Comparison of ENCODE assay signal across 8 mouse cellular contexts in genomic region chr11:115766356-115766943, GRCm38 (mm10). TPM values are rescaled to one million over a fixed set of nuclear protein-coding genes. Genes with fewer than 3 reads are reported as not detected.
DNase-seq lines count a peak whose midpoint lies in the region; ATAC-seq and TF ChIP-seq lines count a peak whose summit lies in the region.

No protein-coding gene starts in this region.

- H3K4me2 ChIP-seq in lung, postnatal 0 days (replicated peaks; ENCODE audit: low read depth, low read length) = peak overlapping the region; percentile 77

- H3K36me3 ChIP-seq in megakaryocyte, embryonic 14.5 days (replicated peaks; ENCODE audit: low read length) = peaks cover 6% of the 10 kb centered on the region
- no peaks in the 10 kb centered on the region for H3K36me3 ChIP-seq in lung, postnatal 0 days (ENCODE audit: insufficient read depth, low read length)

- no peaks in the 10 kb centered on the region for H3K9me3 ChIP-seq in megakaryocyte, embryonic 14.5 days
- no peaks in the 10 kb centered on the region for H3K9me3 ChIP-seq in lung, postnatal 0 days (ENCODE audit: low read length)

- no peak for TF ChIP-seq EP300 in lung, postnatal 0 days (IDR thresholded peaks at IDR 0.05)

- peak overlapping the region; percentile 86; the same call in 1 of the 2 replicates for H3K9ac ChIP-seq in lung, postnatal 0 days (replicated peaks; ENCODE audit: low read depth)

- H3K27me3 ChIP-seq in megakaryocyte, embryonic 14.5 days (replicated peaks) = no peaks in the 10 kb centered on the region
- H3K27me3 ChIP-seq in lung, postnatal 0 days (replicated peaks; ENCODE audit: insufficient read depth, low read length) = no peaks in the 10 kb centered on the region

- no peak for ATAC-seq in megakaryocyte, adult 5-6 weeks (ENCODE audit: poor library complexity, severe bottlenecking)
- peak; percentile 15; the same call in 1 of the 2 replicates for ATAC-seq in lung, postnatal 0 days

- H3K27ac ChIP-seq in lung, postnatal 0 days (ENCODE audit: low read length) = peak overlapping the region; percentile 94

- TF ChIP-seq CTCF in lung, postnatal 0 days (IDR thresholded peaks at IDR 0.05) = 0 out of 2 replicates have a peak, but pooled peaks have one; percentile 20

- H3K4me3 ChIP-seq in megakaryocyte, embryonic 14.5 days (replicated peaks) = peak overlapping the region; percentile 95
- H3K4me3 ChIP-seq in lung, postnatal 0 days (ENCODE audit: low read depth, low read length) = peak overlapping the region; percentile 93

- H3K4me1 ChIP-seq in megakaryocyte, embryonic 14.5 days = peaks cover 57% of the 10 kb centered on the region
- H3K4me1 ChIP-seq in lung, postnatal 0 days (ENCODE audit: insufficient read depth, low read depth, low read length) = peaks cover 13% of the 10 kb centered on the region; the same call in 1 of the 2 replicates

- WGBS in lung, postnatal 0 days = 24% methylated on average over 13 of the region's 13 CpGs

- peak; percentile 68 to 76 for DNase-seq in heart, adult 18-20 months
- peak; percentile 57 to 73 for DNase-seq in kidney, adult 8-10 months
- DNase-seq in lung, postnatal 0 days (ENCODE audit: low spot score) = peak; percentile 82
- DNase-seq in urinary bladder, adult 2 months (ENCODE audit: low spot score) = no peak
- DNase-seq in layer of hippocampus, postnatal 36 days = no peak
- DNase-seq in spleen, postnatal 14 days (ENCODE audit: low spot score in 2 of 2) = no peak

RNA-seq across cellular contexts. Expression of gene Tmem94, which starts 1.2 kb away (rescaled TPM):
- 22.7 and 34.8 TPM in 2 replicates for polyA plus RNA-seq in megakaryocyte, embryonic 14.5 days (2012; ENCODE audit: insufficient read depth, low replicate concordance)
- 16.1 and 17.1 TPM in 2 replicates for total RNA-seq in megakaryocyte, adult 5-6 weeks (2015)
- 15.9 and 18.8 TPM in 2 replicates for total RNA-seq in megakaryocyte, adult 5-6 weeks (2017)
- 100 to 1,000 TPM in 1 of 2 experiments, 10 to 100 TPM in 1; 96.6 to 104 TPM for total RNA-seq in heart, adult 18-20 months (2021)
- polyA plus RNA-seq in lung, postnatal 0 days (2015; fragmentation: Nextera tagmentation; extraction: Ambion mirVana) = 17.0 and 19.4 TPM in 2 replicates
- polyA plus RNA-seq in urinary bladder, adult 2 months (2012; rRNA removed) = 20.8 and 25.9 TPM in 2 replicates
- 10 to 100 TPM; 49.6 to 50.1 TPM for total RNA-seq in layer of hippocampus, postnatal 36 days (2021)

RNA-seq across cellular contexts. Expression of gene Caskin2, which starts 47.0 kb away (rescaled TPM):
- polyA plus RNA-seq in megakaryocyte, embryonic 14.5 days (2012; ENCODE audit: insufficient read depth, low replicate concordance) = 3.0 and 5.3 TPM in 2 replicates
- total RNA-seq in megakaryocyte, adult 5-6 weeks (2015) = 1.6 and 2.5 TPM in 2 replicates
- 1.7 and 3.0 TPM in 2 replicates for total RNA-seq in megakaryocyte, adult 5-6 weeks (2017)
- total RNA-seq in heart, adult 18-20 months (2021) = 10 to 100 TPM; 39.2 to 42.9 TPM
- 17.5 and 17.9 TPM in 2 replicates for polyA plus RNA-seq in lung, postnatal 0 days (2015; fragmentation: Nextera tagmentation; extraction: Ambion mirVana)
- 20.6 and 25.2 TPM in 2 replicates for polyA plus RNA-seq in urinary bladder, adult 2 months (2012; rRNA removed)
- total RNA-seq in layer of hippocampus, postnatal 36 days (2021) = 10 to 100 TPM; 19.5 to 19.6 TPM

RNA-seq across cellular contexts. Expression of gene Tsen54, which starts 48.1 kb away (rescaled TPM):
- polyA plus RNA-seq in megakaryocyte, embryonic 14.5 days (2012; ENCODE audit: insufficient read depth, low replicate concordance) = 21.0 and 35.3 TPM in 2 replicates
- total RNA-seq in megakaryocyte, adult 5-6 weeks (2015) = 2.6 and 5.4 TPM in 2 replicates
- 7.0 and 16.3 TPM in 2 replicates for total RNA-seq in megakaryocyte, adult 5-6 weeks (2017)
- 1 to 10 TPM; 7.1 to 8.5 TPM for total RNA-seq in heart, adult 18-20 months (2021)
- polyA plus RNA-seq in lung, postnatal 0 days (2015; fragmentation: Nextera tagmentation; extraction: Ambion mirVana) = 18.2 and 19.9 TPM in 2 replicates
- polyA plus RNA-seq in urinary bladder, adult 2 months (2012; rRNA removed) = 18.7 and 21.4 TPM in 2 replicates
- 10 to 100 TPM; 12.0 to 12.7 TPM for total RNA-seq in layer of hippocampus, postnatal 36 days (2021)

RNA-seq across cellular contexts. Expression of gene Llgl2, which starts 57.4 kb away (rescaled TPM):
- polyA plus RNA-seq in megakaryocyte, embryonic 14.5 days (2012; ENCODE audit: insufficient read depth, low replicate concordance) = 6.1 and 12.4 TPM in 2 replicates
- total RNA-seq in megakaryocyte, adult 5-6 weeks (2015) = 3.4 and 5.0 TPM in 2 replicates
- total RNA-seq in megakaryocyte, adult 5-6 weeks (2017) = 5.2 and 6.0 TPM in 2 replicates
- 10 to 100 TPM; 17.5 to 18.2 TPM for total RNA-seq in heart, adult 18-20 months (2021)
- 66.0 and 70.1 TPM in 2 replicates for polyA plus RNA-seq in lung, postnatal 0 days (2015; fragmentation: Nextera tagmentation; extraction: Ambion mirVana)
- 42.4 and 54.0 TPM in 2 replicates for polyA plus RNA-seq in urinary bladder, adult 2 months (2012; rRNA removed)
- total RNA-seq in layer of hippocampus, postnatal 36 days (2021) = 1 to 10 TPM; 1.2 to 2.4 TPM

RNA-seq across cellular contexts. Expression of gene Grb2, which starts 58.1 kb away (rescaled TPM):
- polyA plus RNA-seq in megakaryocyte, embryonic 14.5 days (2012; ENCODE audit: insufficient read depth, low replicate concordance) = 30.1 and 77.5 TPM in 2 replicates
- total RNA-seq in megakaryocyte, adult 5-6 weeks (2015) = 109 TPM in 2 replicates
- 68.7 and 124 TPM in 2 replicates for total RNA-seq in megakaryocyte, adult 5-6 weeks (2017)
- 100 to 1,000 TPM in 1 of 2 experiments, 10 to 100 TPM in 1; 98.4 to 111 TPM for total RNA-seq in heart, adult 18-20 months (2021)
- 62.8 and 75.9 TPM in 2 replicates for polyA plus RNA-seq in lung, postnatal 0 days (2015; fragmentation: Nextera tagmentation; extraction: Ambion mirVana)
- polyA plus RNA-seq in urinary bladder, adult 2 months (2012; rRNA removed) = 57.2 and 62.8 TPM in 2 replicates
- 100 to 1,000 TPM; 181 to 192 TPM for total RNA-seq in layer of hippocampus, postnatal 36 days (2021)

Comparison
In these comparisons a context has a peak if more than half of its experiments do, and no peak if none do; other contexts are left out.
1. DNase-seq: peak in heart, adult 18-20 months (2 of 2), kidney, adult 8-10 months (2 of 2) and lung, postnatal 0 days (single experiment); none in urinary bladder, adult 2 months (single experiment), layer of hippocampus, postnatal 36 days (0 of 2) and spleen, postnatal 14 days (0 of 2).
2. RNA of gene Caskin2, which starts 47.0 kb away (total RNA-seq): 39.2 to 42.9 TPM in heart, adult 18-20 months and 19.5 to 19.6 TPM in layer of hippocampus, postnatal 36 days; 1.6 to 3.0 TPM in megakaryocyte, adult 5-6 weeks; every median in the first group is over 4 times any median in the second.